Mouse (Mus musculus): Measurements from ENCODE around the gene Fgfr2.

The Fgfr2 gene

DNA sequence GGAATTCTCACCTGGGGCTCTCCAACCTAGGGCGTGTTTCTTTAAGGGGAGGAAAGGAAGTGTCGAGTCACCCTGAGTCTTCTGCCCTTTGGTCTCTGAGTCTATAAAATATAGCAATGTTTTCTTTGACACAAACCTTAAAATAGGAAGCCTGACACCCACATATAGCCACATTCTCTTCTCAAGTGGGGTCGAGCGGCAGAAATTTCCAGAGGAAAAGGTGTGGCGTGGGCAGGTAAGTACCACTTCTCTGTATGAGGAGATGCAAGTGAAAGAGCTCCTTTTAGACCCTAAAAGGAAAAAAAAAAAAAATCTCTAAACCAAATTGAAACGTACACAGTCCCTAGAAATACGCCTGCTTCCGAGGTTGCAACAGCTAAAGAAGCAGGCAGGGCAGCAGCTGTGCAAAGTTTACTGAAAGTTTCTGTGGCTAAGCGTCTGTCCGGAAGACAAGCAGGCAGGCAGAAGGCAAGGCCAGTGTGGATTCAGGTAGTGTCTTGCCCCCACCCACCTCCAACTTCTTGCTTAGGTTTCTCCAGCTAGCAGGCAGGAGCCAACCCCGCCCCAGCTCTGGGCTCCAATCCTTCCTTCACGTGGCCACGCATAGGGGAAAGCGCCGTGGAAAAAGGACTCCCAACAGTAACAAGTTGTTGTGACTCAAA is 2477.7 kb downstream of the Fgfr2 start:
- peak; percentile 59 for DNase-seq (ENCODE audit: low read depth)

DNA sequence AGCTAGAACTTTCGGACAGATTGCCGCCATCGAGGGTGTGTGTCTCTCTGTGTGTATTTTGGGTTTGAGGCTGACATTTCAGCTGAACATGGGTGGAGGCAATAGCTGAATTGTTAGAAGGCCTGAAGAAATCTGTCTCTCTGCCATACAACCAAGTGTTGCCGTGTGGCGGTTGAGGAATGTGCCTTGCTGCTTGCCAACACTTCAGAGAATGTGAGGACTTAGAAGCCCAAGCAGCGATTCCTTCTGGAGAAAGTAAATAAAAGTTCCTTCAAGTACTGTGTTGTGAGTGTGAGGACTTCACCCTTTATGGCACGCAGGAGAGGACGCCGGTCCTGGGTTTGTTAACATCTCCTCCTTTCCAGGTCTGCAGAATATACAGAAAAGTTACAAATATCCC is 2482.5 kb downstream of the Fgfr2 start:
- peak; percentile 73 for DNase-seq (ENCODE audit: low read depth)

DNA sequence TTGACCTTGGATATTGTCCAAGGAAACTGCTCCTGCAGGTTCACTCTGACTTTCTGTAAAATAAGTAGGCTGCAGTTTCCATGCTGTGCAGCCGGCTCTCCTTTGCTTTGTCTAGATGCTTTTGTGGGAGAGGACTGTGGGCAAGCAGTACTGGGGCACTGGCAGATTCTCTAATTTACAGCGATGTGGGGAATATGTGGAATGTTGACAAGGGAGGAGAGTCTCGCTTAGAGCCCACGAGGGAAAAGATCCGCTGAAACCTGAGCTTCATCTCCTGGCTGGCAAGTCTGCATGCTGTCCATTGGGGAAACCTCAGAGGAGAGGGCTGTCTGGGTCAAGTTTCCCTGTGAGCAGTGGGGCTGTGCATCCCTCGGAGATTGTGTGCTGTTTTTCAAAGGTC is 2485.3 kb downstream of the Fgfr2 start:
- no peak for DNase-seq (ENCODE audit: low read depth)

DNA sequence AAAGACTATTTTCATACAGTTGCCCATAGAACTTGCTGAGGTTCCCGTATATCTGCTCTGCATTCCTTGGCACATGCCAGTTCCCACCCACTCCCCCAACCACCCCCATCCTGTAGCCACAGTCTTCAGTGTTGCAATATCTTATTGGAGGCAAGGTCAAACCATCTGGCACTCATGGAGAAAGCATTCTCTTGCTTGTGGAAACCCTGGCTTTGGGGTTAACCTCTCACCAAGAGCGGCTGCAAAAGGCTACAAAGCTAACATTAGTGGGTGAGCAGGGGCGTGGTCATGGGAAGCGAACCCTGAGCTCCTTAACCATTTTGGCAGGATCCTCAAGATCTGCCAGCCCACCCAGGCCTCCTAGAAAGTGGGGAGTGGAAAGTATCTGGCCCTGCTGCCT is 2486.2 kb downstream of the Fgfr2 start:
- DNase-seq (ENCODE audit: low read depth), result peak; percentile 40

DNA sequence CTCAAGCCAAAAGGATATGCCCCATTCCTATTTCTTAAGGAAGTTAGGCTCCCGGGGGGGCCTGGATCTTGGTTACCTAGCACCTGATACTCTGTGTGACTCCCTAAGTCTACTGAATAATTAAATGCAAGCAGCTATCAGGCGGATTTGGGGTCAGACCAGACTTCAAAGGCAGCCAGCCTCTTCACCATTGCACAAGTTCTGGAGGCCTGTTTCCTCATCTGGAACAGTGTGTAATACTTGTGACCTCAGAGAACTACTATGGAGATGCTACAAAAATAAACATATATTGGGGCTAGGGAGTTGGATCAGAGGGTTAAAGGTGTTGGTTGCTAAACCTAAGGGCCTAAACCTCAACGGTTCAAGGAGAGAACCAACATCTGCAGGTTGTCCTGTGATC is 2486.9 kb downstream of the Fgfr2 start:
- DNase-seq (ENCODE audit: low read depth), result no peak

DNA sequence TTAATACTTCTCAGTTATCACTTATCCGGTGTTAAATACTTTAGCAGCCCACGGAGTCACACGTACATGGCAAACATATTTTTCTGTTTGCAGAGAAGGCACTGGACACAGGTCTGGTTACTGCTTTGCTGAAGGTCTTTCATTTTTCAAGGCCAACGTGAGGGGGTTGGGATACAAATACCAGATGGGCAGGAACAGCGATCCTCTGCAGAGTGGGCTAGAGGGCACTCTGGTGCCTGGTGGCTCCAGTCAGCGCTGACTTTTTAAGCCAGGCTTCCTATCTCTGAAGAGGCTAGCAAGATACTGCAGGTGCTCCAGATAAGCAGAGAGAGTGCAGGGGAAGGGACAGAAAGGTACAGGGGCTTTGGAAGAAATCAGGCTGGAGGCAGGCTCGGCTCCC is 2487.9 kb downstream of the Fgfr2 start:
- DNase-seq (ENCODE audit: low read depth), result no peak

DNA sequence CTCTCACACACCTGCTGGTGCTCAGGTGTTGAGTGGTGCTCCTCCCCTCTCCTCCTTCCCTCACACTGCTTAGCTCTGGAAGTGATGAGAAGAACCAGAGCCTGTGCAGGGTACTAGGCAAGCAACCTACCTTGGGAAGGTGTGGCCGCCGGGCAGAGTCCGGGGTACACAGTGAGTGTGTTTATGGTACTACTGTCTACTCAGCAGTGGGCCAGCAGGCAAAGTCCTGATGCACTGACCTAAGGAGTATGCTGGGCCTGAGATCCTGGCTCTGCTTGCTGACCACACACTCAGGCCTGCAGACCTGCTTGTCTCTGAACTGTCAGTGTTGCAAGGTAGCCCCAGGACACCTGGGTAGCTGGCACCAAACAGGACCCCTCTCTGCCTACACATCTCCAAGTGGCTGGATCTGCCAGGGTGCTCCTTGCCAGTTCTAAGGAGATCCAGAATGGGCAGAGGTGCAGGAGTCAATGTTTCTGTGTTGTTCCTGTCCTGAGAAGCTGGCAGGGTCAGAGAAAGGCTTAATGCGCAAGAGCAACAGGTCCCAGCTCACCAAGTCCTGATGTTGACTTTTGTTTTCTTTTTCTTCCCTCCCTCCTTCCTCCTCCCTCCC is 2488.8 kb downstream of the Fgfr2 start:
- no peak for DNase-seq (ENCODE audit: low read depth)

DNA sequence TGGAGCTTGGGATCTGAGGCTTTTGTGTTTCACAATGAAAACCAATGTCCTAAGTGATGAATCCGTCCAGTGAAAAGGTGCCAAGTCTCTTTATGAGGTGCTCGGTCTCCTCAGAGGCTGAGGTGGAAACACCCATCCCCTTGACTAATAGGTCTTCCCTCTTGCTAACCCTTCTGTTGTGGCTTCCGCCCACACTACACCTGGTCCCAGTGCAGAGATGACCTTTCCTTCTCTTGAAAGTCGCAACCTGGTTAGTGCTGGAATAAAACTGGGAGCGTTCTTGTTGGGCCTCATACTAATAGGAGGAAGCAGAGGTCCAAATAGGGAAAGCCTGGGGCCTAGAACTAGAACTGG is 2490.8 kb downstream of the Fgfr2 start:
- no peak for DNase-seq (ENCODE audit: low read depth)

DNA sequence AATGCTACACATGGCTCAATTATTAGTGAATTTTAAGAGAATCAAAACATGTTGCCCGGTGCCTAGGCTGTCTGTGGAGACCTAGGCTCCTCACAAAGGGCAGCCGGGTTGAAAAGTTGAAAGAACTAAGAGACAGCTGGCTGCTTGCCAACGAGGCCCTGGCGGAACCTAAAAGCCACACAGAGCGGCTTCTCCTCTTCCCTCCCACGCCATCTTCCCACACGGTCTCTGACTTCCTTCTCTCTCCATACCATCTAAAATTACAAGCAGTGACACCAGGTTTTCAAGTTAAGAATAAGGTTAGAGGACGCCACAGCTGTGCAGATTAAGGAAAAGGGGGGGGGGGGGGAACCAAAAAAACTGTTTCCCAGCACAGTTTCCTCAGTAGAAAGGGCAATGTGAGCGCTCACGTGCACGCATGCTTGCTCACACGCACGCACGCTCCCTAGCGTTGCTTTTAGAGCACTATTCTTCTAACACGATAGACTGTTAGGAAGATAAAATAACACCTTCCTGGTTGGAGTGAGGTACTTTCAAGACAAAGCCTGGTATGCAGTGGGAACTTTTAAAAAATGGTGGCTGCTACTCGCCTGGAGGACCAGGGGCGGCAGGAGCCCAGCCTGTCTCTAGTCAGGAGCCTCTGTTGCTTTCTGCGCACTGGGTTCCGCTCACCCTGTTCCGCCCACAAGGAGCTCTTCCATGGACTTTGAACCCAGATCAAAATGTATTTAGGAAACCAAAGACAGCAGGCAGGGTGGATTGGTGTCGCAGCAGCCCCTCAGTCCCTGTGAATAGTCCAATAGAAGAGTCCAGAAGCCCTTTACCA is 2491.4 kb downstream of the Fgfr2 start:
- DNase-seq (ENCODE audit: low read depth), result no peak

DNA sequence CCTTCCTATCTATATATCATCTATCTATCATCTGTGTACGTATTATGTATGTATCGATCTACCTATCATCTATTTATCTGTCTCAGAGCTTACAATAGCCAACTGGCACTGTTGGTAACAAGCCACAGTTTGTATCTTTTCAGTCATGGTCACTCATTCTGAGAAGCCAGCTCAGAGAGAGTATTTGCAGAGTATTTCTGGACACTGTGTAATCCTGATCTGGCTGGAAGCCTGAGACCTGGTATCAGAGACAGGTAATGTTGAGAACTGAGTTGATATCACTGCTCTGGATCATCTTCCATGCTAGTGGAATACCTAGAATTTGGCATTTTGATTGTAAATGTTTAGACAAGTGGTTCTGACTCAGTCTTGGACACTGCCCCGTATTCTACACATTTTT is 2492.2 kb downstream of the Fgfr2 start:
- DNase-seq (ENCODE audit: low read depth), result no peak

DNA sequence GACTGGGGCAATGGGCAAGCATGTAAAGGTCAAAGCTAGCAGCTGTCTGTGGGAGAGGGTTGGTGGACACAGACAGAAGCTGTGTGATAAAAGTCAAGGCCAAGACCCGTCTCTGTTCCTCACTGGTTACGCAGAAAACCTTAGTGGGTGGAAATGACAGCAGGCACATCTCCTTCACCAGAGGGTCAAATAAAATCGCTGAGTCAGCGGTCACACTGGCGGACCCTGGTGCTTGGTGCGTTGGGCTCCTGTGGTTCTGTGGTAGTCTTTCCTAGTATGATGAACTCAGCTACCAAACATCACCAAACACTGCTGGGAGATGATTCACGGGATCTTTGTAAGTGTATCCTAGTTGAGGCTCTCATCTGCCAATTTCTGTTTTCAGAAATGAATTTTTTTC is 2493.2 kb downstream of the Fgfr2 start:
- DNase-seq (ENCODE audit: low read depth), result no peak

DNA sequence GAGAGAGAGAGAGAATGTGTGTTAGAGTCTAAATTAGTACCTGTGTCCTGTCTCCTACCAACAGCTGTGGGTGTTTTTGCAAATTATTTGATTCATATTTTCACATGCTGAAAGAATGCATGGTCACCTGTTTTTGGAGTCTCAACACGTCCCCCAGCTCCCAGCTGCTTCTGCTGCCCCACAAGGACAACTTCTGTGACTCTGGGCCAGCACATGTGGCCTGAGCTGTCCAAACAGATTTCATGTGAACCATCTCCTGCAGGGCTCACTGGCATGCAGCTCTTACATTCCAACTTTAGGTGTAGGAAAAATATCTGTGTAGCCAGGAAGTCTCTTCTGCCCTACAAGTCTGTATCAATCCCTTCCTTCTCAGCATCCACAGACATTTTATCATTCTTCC is 2494.5 kb downstream of the Fgfr2 start:
- DNase-seq (ENCODE audit: low read depth), result peak; percentile 27

DNA sequence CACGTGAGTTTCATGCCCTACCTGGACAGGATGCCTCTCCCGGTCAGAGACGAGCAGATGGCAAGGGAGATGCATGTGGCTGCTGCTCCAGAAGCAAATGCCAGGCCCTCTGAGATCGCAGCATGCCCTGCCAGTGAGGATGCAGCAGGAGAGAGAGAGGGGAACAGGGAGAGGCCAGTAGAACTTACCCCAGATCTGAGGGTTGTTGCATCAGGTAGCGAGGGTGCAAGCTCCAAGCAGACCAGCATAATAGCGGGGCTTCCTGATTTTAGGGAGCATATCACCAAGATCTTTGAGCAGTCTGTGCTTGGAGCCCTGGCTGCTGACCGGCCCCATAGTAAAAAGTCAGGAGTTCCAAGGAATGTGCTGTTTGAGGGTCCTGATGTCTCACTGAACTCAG is 2497.8 kb downstream of the Fgfr2 start:
- DNase-seq (ENCODE audit: low read depth), result no peak

DNA sequence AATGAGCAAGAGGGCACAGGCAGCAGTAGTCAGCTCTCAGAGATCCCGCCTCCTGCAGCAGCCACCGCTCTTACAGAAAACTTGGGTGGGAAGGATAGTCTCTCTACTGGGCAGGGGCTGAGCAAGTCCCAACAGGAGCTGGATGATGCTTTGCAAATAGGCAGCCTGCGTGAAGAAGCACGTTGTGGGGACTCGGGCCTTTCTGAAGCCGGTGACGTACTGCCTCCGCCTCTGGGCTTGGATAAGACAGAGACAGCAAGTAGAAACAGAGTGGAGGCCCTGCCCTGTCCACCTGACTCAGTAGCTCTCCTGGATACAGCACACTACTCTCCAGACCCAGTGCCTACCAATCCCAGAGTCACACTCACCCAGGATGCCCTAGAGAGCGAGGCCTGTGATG is 2498.9 kb downstream of the Fgfr2 start:
- no peak for DNase-seq (ENCODE audit: low read depth)

DNA sequence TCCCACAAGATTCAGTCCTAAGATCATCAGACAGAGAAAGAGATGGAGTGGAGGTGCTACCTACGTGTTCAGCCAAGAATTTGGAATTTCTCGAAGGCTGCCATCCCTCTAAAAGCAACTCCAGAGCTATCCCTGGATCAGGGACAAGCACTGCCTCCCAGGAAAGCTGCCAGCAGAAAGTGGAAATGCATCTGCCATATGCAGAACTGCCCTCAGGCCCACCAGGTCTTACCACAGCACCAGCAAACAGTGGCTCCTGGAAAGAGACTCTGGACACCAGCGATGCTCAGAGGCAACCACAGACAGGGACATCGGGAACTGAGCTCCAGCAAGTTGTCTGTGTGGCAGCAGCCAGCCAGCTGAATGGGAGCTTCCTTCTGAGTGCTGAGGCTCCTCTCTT is 2500.8 kb downstream of the Fgfr2 start:
- DNase-seq (ENCODE audit: low read depth), result no peak

DNA sequence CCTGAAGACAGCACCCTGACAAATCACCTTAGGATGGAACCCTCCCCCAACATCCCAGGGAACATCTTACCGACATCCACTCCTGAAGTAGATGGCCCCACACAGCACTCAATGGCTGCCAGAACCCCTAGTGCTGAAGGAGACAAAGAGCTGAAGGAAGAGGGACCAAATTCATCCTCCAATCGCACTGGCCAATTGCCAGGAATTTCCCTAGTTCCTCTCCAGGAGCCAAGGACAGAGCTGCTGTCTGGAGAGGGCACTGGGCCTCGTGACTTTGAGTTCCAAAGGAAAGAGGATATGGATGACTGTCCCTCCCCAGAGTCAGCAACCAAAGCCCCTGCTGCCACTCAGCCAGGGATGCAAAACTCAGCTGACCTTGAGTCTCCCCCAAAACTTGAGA is 2501.2 kb downstream of the Fgfr2 start:
- DNase-seq (ENCODE audit: low read depth), result no peak

DNA sequence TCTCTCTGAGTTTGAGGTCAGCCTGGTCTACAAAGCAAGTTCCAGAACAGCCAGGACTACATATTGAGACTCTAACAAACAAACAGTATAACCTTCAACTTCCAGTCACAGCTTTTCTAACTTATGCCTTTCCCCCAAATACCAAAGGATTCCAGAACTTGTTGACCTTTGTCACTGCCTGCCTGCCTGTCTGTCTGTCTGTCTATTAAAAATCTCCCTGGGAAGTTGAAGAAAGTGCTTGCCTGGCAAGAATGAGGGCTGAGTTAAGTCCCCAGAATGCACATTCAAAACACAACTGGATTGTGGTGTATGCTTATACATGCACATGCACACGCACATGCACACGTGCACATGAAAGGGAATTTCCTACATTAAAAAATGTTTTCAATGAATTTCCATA is 2502.1 kb downstream of the Fgfr2 start:
- DNase-seq (ENCODE audit: low read depth), result no peak

DNA sequence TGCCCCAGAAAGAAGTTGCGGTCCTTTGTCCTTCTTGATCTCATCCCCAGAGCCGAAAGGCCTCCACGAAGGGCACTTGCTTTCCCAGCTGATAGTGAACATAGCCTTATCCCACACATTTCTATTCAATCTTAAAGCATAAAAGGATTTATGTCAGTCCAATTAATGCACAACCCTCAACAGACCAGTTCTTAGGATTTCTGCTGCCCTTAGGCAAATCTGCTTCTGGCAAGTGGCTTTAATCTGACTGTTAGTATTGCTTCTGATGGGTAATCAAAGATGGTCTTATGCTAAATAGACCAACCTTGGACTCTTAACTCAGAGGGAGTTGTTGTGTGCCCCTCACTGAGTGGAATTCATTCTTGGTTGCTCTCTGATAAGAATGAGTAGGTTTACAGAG is 2505.6 kb downstream of the Fgfr2 start:
- DNase-seq (ENCODE audit: low read depth), result no peak

DNA sequence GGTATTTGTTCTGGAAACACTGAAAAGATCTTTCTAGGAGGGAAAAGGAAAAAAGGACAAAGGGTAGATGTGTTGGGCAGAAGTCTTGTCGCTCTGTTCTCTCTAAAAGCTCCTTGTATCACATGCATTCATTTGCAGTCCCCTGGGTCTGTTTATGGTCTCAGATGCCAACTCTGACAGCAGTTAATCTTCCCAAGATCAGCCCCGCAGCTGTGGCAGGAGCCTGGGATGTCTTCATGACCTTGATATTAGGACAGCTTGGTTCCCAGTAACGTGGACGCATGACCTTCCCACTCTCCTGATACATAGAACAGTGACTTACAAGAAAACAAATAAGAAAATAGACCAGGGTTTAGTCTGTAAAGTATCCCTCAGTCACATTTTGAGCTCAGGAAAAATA is 2509.2 kb downstream of the Fgfr2 start:
- DNase-seq (ENCODE audit: low read depth), result no peak

DNA sequence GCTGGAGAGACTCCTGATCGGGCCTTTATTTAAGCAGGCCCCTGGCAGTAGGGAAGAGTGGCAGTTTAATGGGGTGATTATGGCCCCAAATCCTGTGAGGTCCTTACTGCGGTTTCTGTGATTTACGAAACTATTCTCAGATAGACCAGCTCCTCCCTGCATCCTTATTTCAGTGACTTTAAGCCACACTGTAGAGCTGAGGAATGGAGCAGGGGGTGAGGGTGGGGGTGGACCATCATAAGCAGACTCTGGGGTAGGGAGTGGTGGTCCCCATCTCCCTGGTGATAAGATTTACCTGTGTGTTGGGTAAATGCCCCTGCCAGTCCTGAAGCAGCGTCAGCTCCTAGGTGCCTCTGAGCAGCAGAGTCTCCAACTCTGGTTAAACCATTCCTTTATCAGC is 2516.2 kb downstream of the Fgfr2 start:
- no peak for DNase-seq (ENCODE audit: low read depth)

DNA sequence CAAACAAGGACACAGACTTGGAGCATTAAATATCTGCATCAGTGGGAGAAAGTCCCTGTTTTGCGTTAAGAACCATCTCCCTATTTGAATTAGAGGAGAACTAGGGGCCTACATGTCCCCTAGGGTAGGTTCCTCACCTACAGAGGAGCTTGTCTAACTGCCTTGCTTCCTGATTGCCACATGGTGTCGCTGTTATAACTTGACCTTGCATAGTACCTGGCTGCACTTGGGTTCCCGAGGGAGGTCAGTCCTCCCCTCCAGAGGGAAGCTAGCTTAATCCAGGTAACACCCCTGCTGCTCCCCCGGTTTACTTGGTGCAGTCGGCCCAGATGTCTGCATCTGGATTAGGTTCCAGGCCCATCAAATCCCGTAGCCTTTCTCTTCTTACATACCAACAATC is 2518.0 kb downstream of the Fgfr2 start:
- no peak for DNase-seq (ENCODE audit: low read depth)

DNA sequence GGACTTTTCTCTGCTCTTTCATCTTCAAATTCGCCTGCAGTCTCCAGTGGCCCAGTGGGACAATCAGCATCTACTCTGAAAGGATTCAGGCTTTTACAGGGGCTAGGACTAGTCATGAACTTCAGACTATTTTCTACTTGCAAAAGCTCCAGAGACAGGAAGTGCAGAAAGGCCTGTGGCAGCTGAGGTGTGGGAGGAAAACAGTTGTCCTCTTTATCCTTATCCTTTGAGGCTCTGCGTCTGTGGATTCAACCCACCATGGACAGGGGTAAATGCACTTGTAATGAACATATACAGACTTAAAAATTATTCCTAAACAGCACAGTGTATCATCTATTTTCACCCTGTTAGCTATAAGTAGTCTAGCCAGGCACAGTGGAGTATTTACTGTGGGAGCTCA is 2518.8 kb downstream of the Fgfr2 start:
- no peak for DNase-seq (ENCODE audit: low read depth)

DNA sequence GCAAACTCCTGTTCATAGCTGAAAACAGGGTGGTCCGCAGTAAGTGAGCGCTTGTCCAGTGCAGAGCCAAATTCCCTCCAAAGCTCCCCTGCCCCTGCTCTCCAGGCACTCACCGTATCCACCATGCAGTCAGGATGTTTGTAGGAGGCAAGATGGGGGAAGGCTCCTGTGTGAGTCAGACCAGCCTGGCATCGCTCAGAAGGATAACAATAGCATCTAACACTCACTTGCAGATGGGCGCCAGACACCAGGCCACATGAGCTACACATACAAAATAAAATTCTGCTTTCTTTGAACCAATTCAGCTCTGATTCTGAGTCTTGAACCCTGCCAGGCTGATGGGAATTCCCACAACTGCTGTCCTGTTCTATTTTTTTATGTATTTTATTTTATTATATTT is 2519.6 kb downstream of the Fgfr2 start:
- no peak for DNase-seq (ENCODE audit: low read depth)

DNA sequence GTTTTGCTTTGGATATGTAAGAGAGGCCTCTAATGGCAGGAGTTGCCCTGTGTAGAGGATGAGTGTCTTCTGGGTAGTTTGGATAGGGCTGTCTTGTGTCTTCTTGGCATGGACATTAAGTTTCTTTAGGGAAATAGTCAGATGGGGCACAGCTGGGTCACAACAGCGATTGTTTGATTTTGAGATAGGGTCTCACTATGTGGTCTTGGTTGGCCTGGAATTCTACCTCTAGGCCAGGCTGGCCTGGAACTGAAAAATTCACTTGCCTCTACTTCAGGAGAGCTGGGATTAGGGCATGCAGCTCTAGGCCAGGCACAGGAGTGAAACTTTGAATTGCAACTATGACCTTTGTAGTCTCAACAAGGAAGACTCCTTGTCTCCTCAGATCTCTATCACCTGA is 2520.3 kb downstream of the Fgfr2 start:
- no peak for DNase-seq (ENCODE audit: low read depth)

Data from fibroblast of lung, adult 2 months (primary cell).